Comparison of ENCODE assay signal across 7 mouse cellular contexts in genomic region chr11:51451281-51451680, GRCm38 (mm10).
"Had no signal": no experiment of that assay in that cellular context is flagged by ENCODE, and none has a peak within 500 bp of the region (broad histone marks: within the 10 kb centered on the region; RNA-seq: fewer than 3 reads in every experiment).

No protein-coding gene starts in this region.

- DNase-seq: lung, adult 2 months; lung, postnatal 14 days; lung, postnatal 36 days; right cerebral cortex, postnatal 14 days; thymus, adult 2 months; thymus, postnatal 25 days; thymus, postnatal 4 days had no signal
